Mouse (Mus musculus) c-Kit-positive CD71-negative TER-119-negative erythroid progenitor cells, embryonic 14.5 days (primary cell): ENCODE data around the gene Crk.
"Not testable (repeated sequence)": the region's sequence is repeated elsewhere in the genome, so short reads cannot be mapped to it uniquely, and the experiment has no call there.

Experiments
- DNase-seq: peaks from one replicate; pipeline ENCODE4 v3.0.0-alpha.2; 2013; ENCODE audit warnings: low read depth

The Crk gene

DNA sequence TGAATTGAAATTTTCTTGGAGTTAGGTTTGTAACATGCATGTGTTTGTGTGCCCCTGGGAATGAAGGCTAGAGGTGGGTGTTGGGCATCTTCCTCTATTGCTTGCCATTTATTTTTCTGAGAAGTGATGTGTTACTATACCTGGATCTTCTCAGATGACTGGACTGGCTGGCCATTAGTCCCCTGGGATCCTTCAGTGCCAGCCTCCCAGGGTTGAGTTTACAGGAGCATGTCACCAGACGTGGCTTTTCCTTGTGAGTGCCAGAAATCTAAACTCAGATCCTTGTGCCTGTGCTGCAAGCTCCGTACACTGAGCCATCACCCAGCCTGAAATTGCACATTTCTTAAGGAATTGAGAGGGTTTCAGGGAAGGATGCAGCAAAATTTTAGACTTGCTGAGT lies 5.9 kb downstream of the Crk start:
- DNase-seq: no peak

DNA sequence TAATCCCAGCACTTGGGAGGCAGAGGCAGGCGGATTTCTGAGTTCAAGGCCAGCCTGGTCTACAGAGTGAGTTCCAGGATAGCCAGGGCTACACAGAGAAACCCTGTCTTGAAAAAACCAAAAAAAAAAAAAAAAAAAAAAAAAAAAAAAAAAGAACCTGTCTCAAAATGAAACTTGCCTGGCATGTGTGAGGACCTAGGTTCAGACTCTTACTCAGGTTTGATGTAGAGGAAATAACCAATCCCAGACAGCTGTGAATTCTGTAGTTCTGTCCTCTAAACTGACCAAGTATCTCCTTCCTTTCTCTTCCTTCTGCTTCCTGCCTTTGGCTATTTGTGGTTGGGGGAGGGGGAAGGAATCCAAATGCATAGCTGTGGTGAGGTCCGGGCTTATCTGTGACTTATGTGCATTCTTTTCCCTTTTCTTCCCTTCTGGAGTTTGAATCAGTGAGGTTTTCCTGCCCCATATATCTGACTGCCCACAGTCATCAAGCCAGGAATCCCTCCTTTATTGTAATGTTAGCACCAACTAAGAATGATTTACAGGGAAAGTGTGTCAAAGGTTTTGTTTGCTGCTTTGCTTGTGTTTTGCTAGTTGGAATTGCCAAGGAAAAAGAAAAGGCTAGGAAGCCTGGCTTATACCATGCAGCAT lies 8.4 kb downstream of the Crk start:
- no peak for DNase-seq

DNA sequence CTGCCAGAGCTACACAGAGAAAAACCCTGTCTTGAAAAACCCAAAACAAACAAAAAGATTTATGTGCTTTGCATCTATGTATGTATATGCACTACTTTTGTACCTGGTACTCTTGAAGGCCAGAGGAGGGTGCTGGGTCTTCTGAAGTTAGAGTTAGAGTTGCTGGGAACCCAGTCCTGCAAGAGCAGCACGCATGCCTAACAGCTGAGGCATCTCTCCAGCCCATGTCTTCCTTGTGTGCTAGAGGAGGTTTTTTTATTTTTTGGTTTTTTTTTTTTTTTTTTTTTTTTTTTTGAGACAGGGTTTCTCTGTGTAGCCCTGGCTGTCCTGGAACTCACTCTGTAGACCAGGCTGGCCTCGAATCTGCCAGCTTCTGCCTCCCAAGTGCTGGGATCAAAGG lies 9.1 kb downstream of the Crk start:
- DNase-seq: no peak

DNA sequence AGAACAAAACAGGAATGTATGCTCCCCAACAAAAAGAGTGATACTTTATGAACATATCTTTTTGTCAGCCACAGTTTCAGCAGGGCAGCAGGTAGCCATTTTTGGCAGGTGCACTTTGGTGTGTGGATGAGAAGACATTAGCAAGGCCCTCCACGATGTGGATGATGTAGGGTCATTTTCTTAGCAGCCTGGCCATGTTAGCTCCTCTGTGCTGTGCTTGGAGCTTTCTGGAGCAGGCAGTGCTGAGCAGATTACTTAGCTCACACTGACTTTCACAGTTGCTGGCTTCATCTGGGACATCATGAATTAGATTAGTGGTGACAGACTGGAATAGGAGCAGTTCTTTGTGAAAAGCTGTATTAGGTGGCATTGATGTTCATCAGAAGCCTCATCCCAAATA lies 10.9 kb downstream of the Crk start:
- no peak for DNase-seq

DNA sequence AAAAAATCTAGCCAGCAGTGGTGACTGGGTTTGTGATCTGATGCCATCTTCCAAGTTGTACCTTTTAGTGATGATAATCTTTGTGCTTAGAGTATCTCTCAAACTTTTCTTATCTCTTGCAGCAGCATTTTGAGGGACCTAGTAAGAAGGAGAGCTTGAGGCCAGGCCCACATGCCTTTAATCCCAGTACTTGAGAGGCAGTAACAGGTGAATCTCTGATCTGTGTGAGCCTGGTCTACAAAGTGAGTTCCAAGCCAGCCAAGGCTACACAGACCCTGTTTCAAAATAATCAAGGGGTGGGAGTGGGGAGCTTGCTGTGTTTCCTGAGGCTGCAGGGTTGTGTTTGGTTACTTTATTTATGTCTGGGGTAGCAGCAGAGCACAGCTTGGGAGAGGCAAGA lies 12.0 kb downstream of the Crk start:
- DNase-seq: no peak

DNA sequence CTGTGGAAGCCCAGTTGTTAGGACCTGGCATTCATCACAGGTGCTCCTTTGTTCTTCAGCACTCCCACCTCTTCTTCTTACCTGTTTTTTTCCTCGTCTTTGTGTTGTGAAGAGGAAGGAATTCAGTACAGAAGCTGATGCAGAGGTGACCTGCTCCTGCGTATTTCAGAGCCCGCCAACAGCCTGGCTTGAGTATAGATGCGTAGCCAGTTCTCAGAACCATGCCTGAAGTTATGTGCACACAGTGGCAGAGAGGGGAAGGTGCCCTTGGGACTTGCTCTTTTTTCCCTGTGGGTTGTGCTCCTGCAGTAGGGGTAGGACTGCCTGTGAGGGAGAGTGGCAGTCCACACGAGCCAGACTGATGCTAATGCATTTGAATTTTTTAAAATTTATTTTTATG lies 14.5 kb downstream of the Crk start:
- no peak for DNase-seq

DNA sequence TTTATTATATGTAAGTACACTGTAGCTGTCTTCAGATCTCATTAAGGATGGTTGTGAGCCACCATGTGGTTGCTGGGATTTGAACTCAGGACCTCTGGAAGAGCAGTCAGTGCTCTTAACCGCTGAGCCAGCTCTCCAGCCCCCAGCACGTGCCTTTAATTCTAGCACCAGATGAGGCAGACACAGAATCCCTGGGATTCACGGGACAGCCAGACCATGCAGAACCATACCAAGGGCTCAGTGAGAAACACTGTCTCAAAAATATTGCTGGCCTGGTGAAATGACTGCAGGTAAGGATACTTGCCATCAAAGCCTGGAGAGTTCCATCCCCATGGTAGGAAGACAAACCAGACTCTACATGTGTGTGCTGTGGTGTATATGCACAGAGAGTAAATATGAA lies 18.4 kb downstream of the Crk start:
- not testable (repeated sequence) for DNase-seq

DNA sequence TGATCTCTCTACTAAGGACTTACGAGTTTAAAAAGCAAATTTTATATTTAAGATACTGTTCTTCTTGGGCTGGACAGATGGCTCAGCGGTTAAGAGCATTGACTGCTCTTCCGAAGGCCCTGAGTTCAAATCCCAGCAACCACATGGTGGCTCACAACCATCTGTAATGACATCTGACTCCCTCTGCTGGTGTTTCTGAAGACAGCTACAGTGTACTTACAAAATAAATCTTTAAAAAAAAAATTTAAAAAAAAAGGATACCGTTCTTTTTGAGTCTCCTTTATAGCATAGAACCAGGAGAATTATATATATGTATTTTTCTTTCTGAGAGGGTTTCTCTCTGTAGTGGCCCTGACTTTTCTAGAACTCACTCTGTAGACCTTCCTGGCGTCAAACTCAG lies 21.5 kb downstream of the Crk start:
- no peak for DNase-seq

DNA sequence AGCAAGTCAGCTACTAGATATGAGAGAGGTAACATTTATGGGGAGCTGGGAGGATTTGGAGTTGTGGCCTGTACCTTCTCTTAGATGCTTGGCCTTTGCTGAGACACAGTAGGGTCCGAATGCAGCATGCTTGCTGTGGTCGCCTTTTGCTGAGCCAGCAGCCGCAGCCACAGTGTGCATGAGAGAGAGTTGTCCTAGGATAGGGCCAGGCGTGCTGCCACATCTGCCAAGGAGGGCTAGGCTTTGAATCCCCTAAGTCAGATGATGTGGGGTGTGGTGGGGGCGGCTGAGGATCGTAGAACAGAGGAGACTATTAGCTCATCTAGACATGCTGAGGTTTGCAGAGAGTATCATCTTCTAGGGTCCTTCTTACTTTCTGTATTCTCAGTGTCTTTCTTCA lies 23.7 kb downstream of the Crk start:
- no peak for DNase-seq

DNA sequence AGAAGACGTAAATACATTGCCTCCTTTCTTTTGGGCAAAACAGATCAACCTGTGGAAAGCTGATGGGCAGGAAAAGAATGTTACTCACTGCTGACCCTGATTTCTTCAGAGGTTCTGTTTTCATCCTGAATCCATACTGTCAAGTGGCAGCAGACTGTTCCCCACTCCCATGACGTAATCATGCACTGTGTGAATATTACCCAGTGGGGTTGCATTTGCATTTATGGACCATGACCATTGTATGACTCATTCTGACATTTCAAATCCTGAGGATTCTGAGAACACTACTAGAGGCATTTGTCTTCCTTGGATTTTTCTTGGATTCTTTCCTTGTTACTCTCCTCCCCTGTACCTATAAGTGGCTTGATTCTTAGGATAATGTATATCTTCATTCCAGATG lies 24.7 kb downstream of the Crk start:
- no peak for DNase-seq

DNA sequence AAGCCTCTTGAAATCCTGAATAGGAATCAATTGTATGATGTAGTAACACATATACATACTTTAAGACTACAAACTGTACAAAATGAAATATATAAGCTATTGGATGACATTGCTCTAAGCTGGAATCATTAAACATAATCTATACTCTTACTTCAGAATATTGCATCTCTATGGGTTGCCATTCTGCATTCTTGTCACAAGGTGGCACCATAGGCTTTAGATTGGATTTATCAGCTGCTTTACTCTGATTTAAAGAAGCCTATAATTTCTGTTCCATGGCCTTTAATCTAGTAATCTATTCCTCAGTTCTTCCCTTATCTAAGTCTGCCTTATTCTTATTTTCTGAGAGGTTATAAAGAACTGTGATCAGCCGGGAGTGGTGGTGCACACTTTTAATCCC lies 34.9 kb downstream of the Crk start:
- no peak for DNase-seq

DNA sequence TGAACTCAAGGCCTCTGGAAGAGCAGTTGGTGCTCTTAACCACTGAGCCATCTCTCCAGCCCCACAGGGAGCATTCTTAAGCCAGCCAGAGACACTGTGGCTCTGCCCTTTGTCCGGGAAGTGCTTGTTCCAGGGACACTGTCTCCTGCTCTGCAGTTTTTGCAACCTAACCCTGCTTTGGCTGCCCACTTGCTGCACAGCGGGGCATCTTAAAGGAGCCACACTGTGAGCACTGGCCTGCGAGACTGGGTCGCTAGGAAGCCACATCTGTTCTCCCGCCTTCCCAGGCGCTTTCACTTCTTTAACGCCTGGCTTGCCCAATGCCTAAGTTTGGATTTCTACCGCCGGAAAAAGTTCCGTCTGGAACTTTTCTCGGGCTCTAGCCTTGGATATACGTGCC lies 36.5 kb downstream of the Crk start:
- DNase-seq: no peak

DNA sequence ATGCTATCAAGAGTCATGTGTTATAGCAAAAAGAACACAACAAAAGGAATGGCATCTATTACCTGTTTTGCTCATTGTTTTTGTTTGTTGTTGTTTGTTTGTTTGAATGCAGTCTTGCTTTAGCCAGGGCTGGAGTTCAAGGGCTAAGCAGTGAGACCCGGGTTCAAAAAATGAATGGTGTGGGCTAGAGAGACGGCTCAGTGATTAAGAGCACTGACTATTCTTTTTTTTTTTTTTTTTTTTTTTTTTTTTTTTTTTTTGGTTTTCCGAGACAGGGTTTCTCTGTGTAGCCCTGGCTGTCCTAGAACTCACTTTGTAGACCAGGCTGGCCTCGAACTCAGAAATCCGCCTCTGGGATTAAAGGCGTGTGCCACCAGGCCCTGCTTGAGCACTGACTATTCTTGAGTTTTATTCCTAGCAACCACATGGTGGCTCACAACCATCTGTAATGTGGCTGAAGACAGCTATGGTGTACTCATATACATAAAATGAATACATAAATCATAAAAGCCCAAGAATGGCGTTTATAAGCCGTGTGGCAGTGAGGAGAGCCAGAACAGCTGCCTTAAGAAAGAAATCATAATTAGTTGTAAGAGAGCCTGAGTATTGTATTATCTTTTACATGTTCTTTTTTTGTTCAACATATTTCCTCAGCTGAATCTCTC lies 37.7 kb downstream of the Crk start:
- DNase-seq: no peak

DNA sequence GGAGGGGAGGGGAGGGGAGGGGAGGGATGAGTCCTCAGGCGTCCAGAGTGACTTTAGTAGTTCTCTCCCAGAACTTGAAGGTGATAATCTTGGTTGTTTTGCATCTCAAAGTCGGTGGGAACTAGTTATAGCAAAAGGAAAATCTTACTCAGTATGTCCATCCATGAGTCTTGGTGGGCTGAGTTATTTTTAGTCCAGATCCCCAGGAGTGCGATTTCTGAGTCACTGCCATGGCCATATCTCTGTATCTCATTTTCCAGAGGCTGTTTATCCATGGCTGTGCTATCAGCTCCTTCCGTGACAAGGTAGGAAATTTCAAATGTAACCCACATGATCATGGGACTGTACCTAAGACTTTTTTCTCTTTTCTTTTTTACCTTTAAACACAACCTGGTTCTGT lies 43.3 kb downstream of the Crk start:
- DNase-seq: no peak

DNA sequence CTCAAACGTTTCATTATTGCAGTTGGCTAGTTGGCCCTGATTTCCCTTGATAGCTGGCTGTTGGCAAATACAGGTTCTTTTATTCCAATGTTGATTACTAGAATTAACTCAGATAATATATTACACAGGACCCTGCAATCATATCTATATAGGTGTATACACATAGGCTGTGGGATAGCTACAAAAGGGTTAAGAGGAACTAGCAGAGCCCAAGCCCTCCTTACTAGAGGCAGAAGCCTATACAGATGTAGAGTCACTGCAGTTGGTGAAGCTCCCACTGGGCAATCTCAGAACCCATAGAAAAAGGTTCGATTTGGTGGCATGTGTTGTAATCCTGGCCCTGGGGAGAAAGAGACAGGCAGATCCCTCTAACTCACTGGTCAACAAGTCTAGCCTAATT lies 48.1 kb downstream of the Crk start:
- DNase-seq: no peak

DNA sequence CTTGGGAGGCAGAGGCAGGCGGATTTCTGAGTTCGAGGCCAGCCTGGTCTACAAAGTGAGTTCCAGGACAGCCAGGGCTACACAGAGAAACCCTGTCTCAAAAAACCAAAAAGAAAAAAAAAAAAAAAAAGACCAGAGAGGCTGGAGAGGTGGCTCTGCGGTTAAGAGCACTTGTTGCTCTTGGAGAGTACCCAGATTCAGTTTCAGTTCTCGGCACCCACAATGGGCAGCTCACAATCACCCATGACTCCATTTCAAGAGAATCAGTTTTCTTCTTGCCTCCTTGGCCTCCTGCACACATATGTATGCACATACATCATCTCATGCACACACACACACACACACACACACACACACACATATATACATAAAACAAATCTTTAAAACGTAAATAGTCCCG lies 48.6 kb downstream of the Crk start:
- not testable (repeated sequence) for DNase-seq

DNA sequence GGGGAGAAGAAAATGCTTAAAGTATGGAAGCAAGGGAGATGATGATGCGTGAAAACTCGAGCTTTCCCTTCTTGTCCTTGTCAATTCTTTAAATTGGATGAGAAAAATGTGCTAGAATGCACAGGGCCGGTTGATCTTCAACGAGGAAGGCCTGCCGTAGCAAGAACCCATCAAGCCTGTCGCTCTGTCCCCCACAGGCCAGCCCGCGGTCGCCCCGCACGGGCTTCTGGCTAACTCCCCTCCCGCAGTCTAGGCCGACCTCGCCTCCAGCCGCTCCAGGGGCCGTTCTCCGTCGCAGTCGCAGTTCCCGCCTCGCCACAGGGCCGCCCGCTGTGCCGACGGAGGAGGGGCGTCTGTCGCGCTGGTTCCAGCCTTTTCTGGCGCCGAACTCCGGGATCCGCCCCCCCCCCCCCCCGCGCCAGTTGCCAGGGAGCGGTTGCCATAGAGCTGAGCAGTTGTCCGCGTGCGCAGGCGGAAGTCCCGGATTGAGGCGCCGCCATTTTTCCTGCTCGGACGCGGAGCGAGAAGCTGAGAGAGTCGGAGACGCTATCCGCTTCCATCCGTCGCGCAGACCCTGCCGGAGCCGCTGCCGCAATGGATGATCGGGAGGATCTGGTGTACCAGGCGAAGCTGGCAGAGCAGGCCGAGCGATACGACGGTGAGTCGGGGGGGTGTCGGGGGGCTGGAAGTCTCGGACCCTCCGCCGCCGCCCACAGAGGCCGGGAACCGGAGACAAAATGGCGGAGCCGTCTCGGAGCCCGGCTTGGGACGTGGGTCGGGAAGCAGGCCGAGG lies 53.6 kb downstream of the Crk start, which contains the start of gene Ywhae:
Ywhae (plus strand) TSS at position 436 of the 793 bp plus-strand sequence.
- DNase-seq: peak; percentile 83

DNA sequence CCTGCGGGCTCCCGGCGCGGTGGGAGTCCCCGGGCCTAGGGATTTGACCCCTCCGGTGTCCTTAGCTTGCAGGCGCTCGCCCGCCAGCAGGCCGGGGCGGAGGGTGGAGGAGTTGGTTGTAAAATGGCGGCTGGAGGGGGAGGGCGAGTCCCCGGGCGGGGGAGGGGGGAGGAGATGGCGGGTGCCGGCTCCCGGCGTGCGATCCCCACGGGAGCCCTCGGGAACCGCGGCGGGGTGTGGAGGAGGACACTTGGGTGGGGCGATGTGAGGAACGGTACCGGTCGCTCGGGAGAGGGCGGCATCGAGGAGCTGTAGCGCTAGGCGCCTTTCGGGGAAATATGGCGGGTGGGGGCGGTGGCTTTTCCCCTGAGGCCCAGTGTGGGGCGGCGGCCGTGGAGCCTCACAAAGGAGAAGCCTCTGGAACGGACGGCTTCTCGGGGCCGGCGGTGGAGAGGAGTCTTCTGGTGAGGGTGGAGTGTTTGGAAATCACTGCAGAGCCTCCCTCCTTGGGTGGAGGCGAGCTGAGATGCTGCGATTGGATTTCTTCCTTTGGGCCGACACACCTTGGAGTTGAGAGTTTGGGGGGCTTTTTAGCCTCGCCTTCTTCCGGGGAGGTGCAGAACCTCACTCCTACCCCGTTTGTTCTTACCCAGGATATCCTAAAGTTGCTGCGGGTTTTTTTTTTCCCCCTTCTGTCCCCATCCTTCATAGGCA lies 54.3 kb downstream of the Crk start:
- DNase-seq: peak; percentile 32

DNA sequence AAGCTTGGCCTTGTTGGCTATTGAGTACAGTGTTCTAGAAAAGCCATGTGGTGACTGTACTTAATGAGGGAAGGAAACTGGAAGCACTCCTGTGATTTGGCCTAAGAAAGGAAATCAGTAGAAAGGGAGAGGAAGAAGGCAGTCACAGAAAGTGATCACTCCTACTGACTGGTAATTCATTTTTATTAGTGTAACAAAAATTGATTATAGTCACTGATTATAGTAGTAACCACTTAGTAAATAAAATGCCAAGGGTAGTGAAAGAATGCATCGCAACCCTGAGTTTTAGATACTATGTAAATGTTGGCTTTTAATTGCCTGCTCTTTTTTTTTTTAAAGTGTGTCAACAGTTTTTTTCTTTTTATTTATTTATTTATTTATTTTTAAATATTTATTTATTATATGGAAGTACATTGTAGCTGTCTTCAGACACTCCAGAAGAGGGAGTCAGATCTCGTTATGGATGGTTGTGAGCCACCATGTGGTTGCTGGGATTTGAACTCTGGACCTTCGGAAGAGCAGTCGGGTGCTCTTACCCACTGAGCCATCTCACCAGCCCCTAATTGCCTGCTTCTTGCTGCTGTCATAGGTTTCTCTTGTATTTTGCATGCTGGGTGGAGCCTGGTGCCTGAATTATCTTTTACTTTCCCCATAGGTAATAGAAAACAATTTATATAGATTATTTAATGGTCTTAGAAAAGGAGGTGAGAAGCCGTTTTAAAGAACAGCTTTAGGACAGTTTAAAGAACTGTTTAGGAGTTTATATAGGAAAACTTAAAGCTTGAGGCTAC lies 56.6 kb downstream of the Crk start:
- no peak for DNase-seq

DNA sequence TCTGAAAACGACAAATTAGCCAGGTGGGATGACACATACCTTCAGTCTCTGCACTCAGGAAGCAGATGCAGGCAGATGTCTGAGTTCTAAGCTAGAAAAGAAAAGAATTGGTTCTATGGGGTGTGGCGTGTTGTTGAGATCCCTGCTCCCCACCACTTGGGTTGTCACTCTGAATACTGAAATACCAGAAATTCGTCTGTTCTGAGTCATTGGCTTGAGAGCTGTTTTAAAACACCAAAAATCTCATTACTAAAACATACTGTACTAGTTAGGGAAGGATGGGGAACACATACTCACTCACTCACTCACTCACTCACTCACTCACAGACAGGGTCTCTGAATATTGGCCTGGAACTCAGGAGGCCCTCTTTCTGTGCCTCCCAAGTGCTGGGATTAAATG lies 57.9 kb downstream of the Crk start:
- no peak for DNase-seq

DNA sequence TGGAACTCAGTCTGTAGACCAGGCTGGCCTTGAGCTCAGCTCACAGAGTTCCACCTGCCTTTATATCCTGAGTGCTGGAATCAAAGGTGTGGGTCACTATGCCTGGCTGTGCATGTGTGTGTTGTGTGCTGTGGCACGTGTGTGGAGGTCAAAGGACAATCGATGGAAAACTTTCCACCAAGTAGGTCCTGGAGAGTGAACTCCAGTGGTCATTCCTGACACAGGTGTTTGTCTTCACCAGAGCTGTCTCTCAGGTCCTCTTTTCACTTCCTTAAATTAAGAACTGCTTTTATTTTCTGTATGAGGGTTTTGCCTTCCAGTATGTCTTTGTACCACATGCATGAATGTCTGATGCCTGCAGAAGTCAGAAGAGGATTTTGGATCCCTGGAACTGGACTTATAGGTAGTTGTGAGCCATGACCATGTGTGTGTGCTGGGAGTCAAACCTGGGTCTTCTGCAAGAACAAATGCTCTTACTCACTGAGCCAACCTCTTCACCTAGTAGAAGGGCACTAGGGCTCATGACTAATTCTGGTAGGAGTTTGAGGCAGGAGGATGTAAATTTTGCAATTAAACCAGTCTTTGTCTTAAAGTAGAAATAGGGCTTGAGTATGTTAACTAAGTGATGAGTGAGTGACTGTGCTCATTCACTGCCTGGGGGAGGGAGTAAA lies 58.9 kb downstream of the Crk start:
- DNase-seq: no peak
